Comparison of ENCODE assay signal across 11 mouse cellular contexts in genomic region chr4:106195497-106196166, GRCm38 (mm10).
DNase-seq lines count a peak whose midpoint lies in the region; TF ChIP-seq lines count a peak whose summit lies in the region.
"Had no signal": no experiment of that assay in that cellular context is flagged by ENCODE, and none has a peak within 500 bp of the region (broad histone marks: within the 10 kb centered on the region; RNA-seq: fewer than 3 reads in every experiment).

No protein-coding gene starts in this region.

- DNase-seq in heart, adult 2 months = peak; percentile 44 to 55
- DNase-seq in heart, postnatal 10 days = no peak
- DNase-seq in CH12.LX (ENCODE audit: extremely low read depth) = peak; percentile 30
- DNase-seq in fibroblast of lung, adult 2 months (ENCODE audit: low read depth) = peak; percentile 67
- peak; percentile 57 for DNase-seq in lung, postnatal 25 days (ENCODE audit: low spot score)
- no peak for DNase-seq in cerebellum, adult 9-10 months
- DNase-seq in left cerebral cortex, postnatal 4 days = no peak
- DNase-seq: kidney, postnatal 4 days; right cerebral cortex, postnatal 14 days had no signal

- H3K4me1 ChIP-seq in heart, adult 2 months (ENCODE audit: control insufficient read depth, insufficient read depth, low read length) = peaks cover 14% of the 10 kb centered on the region
- H3K4me1 ChIP-seq in CH12.LX (ENCODE audit: control insufficient read depth in 1 of 2, insufficient read depth in 2 of 2) = peaks cover 0 to 10% of the 10 kb centered on the region in 2 experiments; a peak in 2 of 4 replicates

- dilution Hi-C loops in CH12.LX (cut with MboI; ENCODE audit: extremely low pct_ligation_motif_present, extremely low pct_unique_long_range_greater_than_20kb, low sequenced_read_pairs) = no loop called here

- no peak overlapping the region for H3K9ac ChIP-seq in heart, adult 2 months (ENCODE audit: low read depth, low read length)
- no peak overlapping the region for H3K9ac ChIP-seq in CH12.LX (ENCODE audit: insufficient read depth, low read depth)
- H3K9ac ChIP-seq: lung, embryonic 15.5 days; midbrain, embryonic 15.5 days had no signal

- peak; percentile 51; the same call in 1 of the 2 replicates for TF ChIP-seq EP300 in heart, adult 2 months (IDR thresholded peaks at IDR 0.05; ENCODE audit: insufficient read depth, low read depth, low read length)
- TF ChIP-seq EP300 in CH12.LX (IDR thresholded peaks at IDR 0.05; ENCODE audit: low read length) = peak; percentile 32

- no peak for TF ChIP-seq POLR2A in heart, adult 2 months (IDR thresholded peaks at IDR 0.05; ENCODE audit: insufficient read depth, low read depth, low read length)
- TF ChIP-seq POLR2A in CH12.LX (IDR thresholded peaks at IDR 0.05; ENCODE audit: low read depth, low read length) = no peak

- H3K4me3 ChIP-seq in heart, adult 2 months = no peak overlapping the region
- no peak overlapping the region for H3K4me3 ChIP-seq in CH12.LX (replicated peaks in 1 of 3; ENCODE audit: low read depth in 2 of 3, low read length in 2 of 3, poor library complexity in 1 of 3)
- H3K4me3 ChIP-seq: lung, embryonic 15.5 days; midbrain, embryonic 15.5 days had no signal

- H3K27ac ChIP-seq in heart, adult 2 months = peak overlapping the region; percentile 54
- no peak overlapping the region for H3K27ac ChIP-seq in CH12.LX (ENCODE audit: insufficient read depth, low read depth)
- H3K27ac ChIP-seq: lung, embryonic 15.5 days; midbrain, embryonic 15.5 days had no signal

- H3K4me2 ChIP-seq in CH12.LX (ENCODE audit: insufficient read depth, low read depth, poor library complexity, severe bottlenecking) = no peak overlapping the region
- H3K4me2 ChIP-seq: lung, embryonic 15.5 days; midbrain, embryonic 15.5 days had no signal

- H3K27me3 ChIP-seq in heart, adult 2 months (ENCODE audit: control insufficient read depth, insufficient read depth, low read length) = no peaks in the 10 kb centered on the region
- H3K27me3 ChIP-seq in CH12.LX (replicated peaks) = no peaks in the 10 kb centered on the region
- H3K27me3 ChIP-seq: lung, embryonic 15.5 days; midbrain, embryonic 15.5 days had no signal

- in situ Hi-C loops in CH12.LX (cut with MboI; ENCODE audit: low pct_ligation_motif_present, low pct_unique_long_range_greater_than_20kb, low sequenced_read_pairs) = no loop called here

- peaks cover 3% of the 10 kb centered on the region for H3K36me3 ChIP-seq in heart, adult 2 months (ENCODE audit: control insufficient read depth, insufficient read depth, low read length)
- H3K36me3 ChIP-seq in CH12.LX (replicated peaks in 1 of 2; ENCODE audit: control insufficient read depth in 1 of 2, insufficient read depth in 1 of 2, low read length in 1 of 2) = no peaks in the 10 kb centered on the region
- H3K36me3 ChIP-seq: lung, embryonic 15.5 days; midbrain, embryonic 15.5 days had no signal

- intact Hi-C loops in heart, adult 2 months (cut with DNase I) = no loop called here
- intact Hi-C loops in heart, postnatal 10 days (cut with DNase I) = no loop called here
- intact Hi-C loops in left cerebral cortex, postnatal 4 days (cut with DNase I) = no loop called here

- H3K9me3 ChIP-seq in CH12.LX (replicated peaks; ENCODE audit: low read length) = no peaks in the 10 kb centered on the region
- H3K9me3 ChIP-seq: lung, embryonic 15.5 days; midbrain, embryonic 15.5 days had no signal

- 65% methylated on average over 3 of the region's 3 CpGs for WGBS in heart, adult 2 months

- no peak for TF ChIP-seq RAD21 in CH12.LX (IDR thresholded peaks at IDR 0.05; ENCODE audit: low read depth, low read length)

- no peaks in the 10 kb centered on the region for H3K79me2 ChIP-seq in heart, adult 2 months (replicated peaks; ENCODE audit: control insufficient read depth, insufficient read depth, low read length)
- no peaks in the 10 kb centered on the region for H3K79me2 ChIP-seq in CH12.LX (replicated peaks; ENCODE audit: control insufficient read depth, extremely low read depth, insufficient read depth, poor library complexity, severe bottlenecking)

- TF ChIP-seq CTCF in heart, adult 2 months (IDR thresholded peaks at IDR 0.05) = no peak
- TF ChIP-seq CTCF in CH12.LX (conservative IDR thresholded peaks at IDR 0.05 in 1 of 2, IDR thresholded peaks at IDR 0.05 in 1 of 2; ENCODE audit: low read depth in 2 of 2, low read length in 2 of 2) = no peak

TF ChIP-seq in CH12.LX, 34 proteins besides CTCF, POLR2A, EP300 and RAD21:
- no peak for TF ChIP-seq ELF1 (IDR thresholded peaks at IDR 0.05; ENCODE audit: low read depth, low read length)
- no peak for TF ChIP-seq USF1 (IDR thresholded peaks at IDR 0.05; ENCODE audit: low read depth, low read length)
- no peak for TF ChIP-seq MEF2A (IDR thresholded peaks at IDR 0.05; ENCODE audit: borderline replicate concordance, low read depth, low read length)
- no peak for TF ChIP-seq CHD2 (IDR thresholded peaks at IDR 0.05; ENCODE audit: low read length)
- no peak for TF ChIP-seq MAZ (IDR thresholded peaks at IDR 0.05; ENCODE audit: low read depth, low read length)
- TF ChIP-seq POLR2AphosphoS2 (IDR thresholded peaks at IDR 0.05; ENCODE audit: low read depth, low read length) = no peak
- TF ChIP-seq MYC (IDR thresholded peaks at IDR 0.05; ENCODE audit: low read depth, low read length) = no peak
- TF ChIP-seq ZC3H11A (IDR thresholded peaks at IDR 0.05; ENCODE audit: low read depth, low read length) = no peak
- no peak for TF ChIP-seq PAX5 (IDR thresholded peaks at IDR 0.05; ENCODE audit: low read length)
TF ChIP-seq in CH12.LX: peak in this region for 0.

Comparison
In these comparisons a context has a peak if more than half of its experiments do, and no peak if none do; other contexts are left out.
1. DNase-seq: peak in heart, adult 2 months (2 of 2), CH12.LX (single experiment), fibroblast of lung, adult 2 months (single experiment) and lung, postnatal 25 days (single experiment); none in heart, postnatal 10 days (0 of 2), cerebellum, adult 9-10 months (single experiment) and left cerebral cortex, postnatal 4 days (single experiment).